Mouse (Mus musculus) limb, embryonic 11.5 days (tissue): ENCODE data around the gene Tex33. TPM values are rescaled to one million over a fixed set of nuclear protein-coding genes. Genes with fewer than 3 reads are reported as not detected.
"Not testable (repeated sequence)": the region's sequence is repeated elsewhere in the genome, so short reads cannot be mapped to it uniquely, and the experiment has no call there.

Source experiments
- ATAC-seq: fragments of 200-750 bp; cut with Nextera tagmentation; 2 replicates; pipeline ENCODE4 v1.8.0; 2017; ENCODE audit warnings: low read depth; ENCODE audit not compliant: insufficient number of reproducible peaks, low FRiP score, low TSS enrichment
- DNase-seq: peaks from one replicate; pipeline ENCODE4 v3.0.0-alpha.2; 2015; ENCODE audit warnings: low spot score
- H3K27ac ChIP-seq: fragments of 300-500 bp; sonication (generic); replicated peaks from 2 replicates; pipeline ENCODE4 v1.5.1; 2014; ENCODE audit warnings: low read depth, mild to moderate bottlenecking, low read length
- H3K27me3 ChIP-seq: fragments of 300-500 bp; sonication (generic); 2 replicates; pipeline ENCODE4 v1.6.1; 2014; ENCODE audit warnings: mild to moderate bottlenecking, low read length, mixed read lengths; ENCODE audit not compliant: control insufficient read depth, insufficient read depth
- H3K36me3 ChIP-seq: fragments of 300-500 bp; sonication (generic); 2 replicates; pipeline ENCODE4 v1.6.1; 2014; ENCODE audit warnings: mild to moderate bottlenecking, low read length, moderate library complexity, mixed read lengths; ENCODE audit not compliant: control insufficient read depth, insufficient read depth
- H3K4me1 ChIP-seq: fragments of 300-500 bp; sonication (generic); 2 replicates; pipeline ENCODE4 v1.6.1; 2014; ENCODE audit warnings: low read length, mixed read lengths; ENCODE audit not compliant: control insufficient read depth, insufficient read depth
- H3K4me2 ChIP-seq: fragments of 300-500 bp; sonication (generic); 2 replicates; pipeline ENCODE4 v1.6.1; 2014; ENCODE audit warnings: low read depth, mild to moderate bottlenecking, moderate library complexity; ENCODE audit not compliant: severe bottlenecking
- H3K4me3 ChIP-seq: fragments of 300-500 bp; sonication (generic); 2 replicates; pipeline ENCODE4 v1.5.1; 2014; ENCODE audit warnings: low read depth, low read length
- H3K9ac ChIP-seq: fragments of 300-500 bp; sonication (generic); 2 replicates; pipeline ENCODE4 v1.6.1; 2014; ENCODE audit warnings: mild to moderate bottlenecking, low read length
- H3K9me3 ChIP-seq: fragments of 300-500 bp; sonication (generic); 2 replicates; pipeline ENCODE4 v1.6.1; 2016; ENCODE audit warnings: low read length; ENCODE audit not compliant: control insufficient read depth
- WGBS: fragments of 180-500 bp; shearing (Covaris S2); extraction: QIAGEN DNeasy Blood & Tissue Kit; methylation state at CpG from one replicate; pipeline ENCODE4 v1.1.7; 2014; 5-methylcytosine and 5-hydroxymethylcytosine counted together
- microRNA-seq: library from miRNA; unstranded; fragments of <30 nt; microRNA quantifications from one replicate; pipeline ENCODE4, GENCODE M21; 2016
- polyA plus RNA-seq: library from polyadenylated mRNA; unstranded; fragments of >200 nt; fragmentation: Nextera tagmentation; extraction: Ambion mirVana; gene quantifications from 2 replicates; pipeline ENCODE4 v1.2.1, GENCODE M21; 2014

Gene Tex33
- polyA plus RNA-seq, 1 experiment from 2014 or later, result not detected

- Histone ChIP-seq H3K4me3 (no peak overlapping the region), H3K9me3 (no peaks in the 10 kb centered on the region), H3K4me2 (no peak overlapping the region; the same call in 1 of the 2 replicates), H3K27ac (no peak overlapping the region), H3K9ac (no peak overlapping the region), H3K4me1 (no peaks in the 10 kb centered on the region), H3K27me3 (no peaks in the 10 kb centered on the region), H3K36me3 (no peaks in the 10 kb centered on the region)
- DNase-seq (no peak), ATAC-seq (no peak)
- WGBS, result 67% methylated on average over 3 of the region's 5 CpGs
These were observed 64.0 kb downstream of the Tex33 start for GRCm38 (mm10) chr15:78331523-78332340.

GRCm38 (mm10) chr15:78330706-78331105, 65.0 kb downstream of the Tex33 start:
- H3K27ac ChIP-seq, result no peak overlapping the region

GRCm38 (mm10) chr15:78329972-78330371, 65.7 kb downstream of the Tex33 start:
- H3K4me2 ChIP-seq, H3K27me3 ChIP-seq, H3K36me3 ChIP-seq, DNase-seq, H3K4me1 ChIP-seq, H3K4me3 ChIP-seq, H3K27ac ChIP-seq, H3K9me3 ChIP-seq, H3K9ac ChIP-seq, ATAC-seq: not testable (repeated sequence)
- WGBS, result 75% methylated on average over 6 of the region's 6 CpGs

More at GRCm38 (mm10) chr15:78330706-78331105, 65.0 kb downstream of the Tex33 start:
- ATAC-seq (no peak), DNase-seq (no peak)
- H3K4me1 ChIP-seq, result no peaks in the 10 kb centered on the region
- 80% methylated on average over 4 of the region's 4 CpGs for WGBS
- H3K9ac ChIP-seq, result no peak overlapping the region
- H3K27me3 ChIP-seq, result no peaks in the 10 kb centered on the region
- H3K4me3 ChIP-seq, result no peak overlapping the region
- H3K36me3 ChIP-seq, result no peaks in the 10 kb centered on the region
- H3K9me3 ChIP-seq, result no peaks in the 10 kb centered on the region
- no peak overlapping the region for H3K4me2 ChIP-seq

GRCm38 (mm10) chr15:78328520-78329097, 67.1 kb downstream of the Tex33 start:
- WGBS, result 93% methylated on average over 3 of the region's 3 CpGs
- ATAC-seq, result no peak
- H3K27ac ChIP-seq, result no peak overlapping the region

More at GRCm38 (mm10) chr15:78328520-78329097, 67.1 kb downstream of the Tex33 start:
- Histone ChIP-seq H3K9ac (no peak overlapping the region), H3K4me3 (no peak overlapping the region), H3K4me2 (no peak overlapping the region), H3K27me3 (no peaks in the 10 kb centered on the region), H3K36me3 (no peaks in the 10 kb centered on the region), H3K9me3 (no peaks in the 10 kb centered on the region), H3K4me1 (no peaks in the 10 kb centered on the region)
- no peak for DNase-seq

Small RNA genes lying within 50 kb of the gene (microRNA-seq; reads per million reads assigned to microRNA genes)
- not detected for gene Mir7676-2

Other genes with a start within 250 kb of the Tex33 start
- gene Ift27, start 221.8 kb downstream of the Tex33 start, polyA plus RNA-seq, result 111 and 119 TPM in 2 replicates
- gene Pvalb, start 189.5 kb downstream of the Tex33 start, polyA plus RNA-seq, result 4.6 and 5.1 TPM in 2 replicates
- 4.8 and 6.3 TPM in 2 replicates for gene Ncf4, start 151.1 kb downstream of the Tex33 start, polyA plus RNA-seq
- gene Csf2rb2, start 90.2 kb downstream of the Tex33 start, polyA plus RNA-seq, result 0.33 and 0.39 TPM in 2 replicates
- 1.3 and 1.5 TPM in 2 replicates for gene Csf2rb, start 70.2 kb downstream of the Tex33 start, polyA plus RNA-seq
- 7.7 and 7.8 TPM in 2 replicates for gene Tst, start 10.0 kb upstream of the Tex33 start, polyA plus RNA-seq
- gene Mpst, start 10.5 kb upstream of the Tex33 start, polyA plus RNA-seq, result 1.7 and 2.3 TPM in 2 replicates
- 37.9 and 43.4 TPM in 2 replicates for gene Kctd17, start 32.7 kb upstream of the Tex33 start, polyA plus RNA-seq
- gene Tmprss6, start 72.7 kb upstream of the Tex33 start, polyA plus RNA-seq, result 0.27 TPM in 1 of 2 replicates, not detected in the other
- not detected in 2 replicates for gene Il2rb, start 99.4 kb upstream of the Tex33 start, polyA plus RNA-seq
- gene C1qtnf6, start 135.5 kb upstream of the Tex33 start, polyA plus RNA-seq, result 17.5 and 18.9 TPM in 2 replicates
- gene Sstr3, start 148.8 kb upstream of the Tex33 start, polyA plus RNA-seq, result not detected in 2 replicates
- 5.9 and 6.8 TPM in 2 replicates for gene Rac2, start 176.9 kb upstream of the Tex33 start, polyA plus RNA-seq
- 1.5 and 2.5 TPM in 2 replicates for gene Cyth4, start 201.1 kb upstream of the Tex33 start, polyA plus RNA-seq